Mouse (Mus musculus) embryonic fibroblast, embryonic 13.5 days (primary cell): ENCODE measurements around the gene Spg20.

Source experiments
- CTCF ChIP-seq: IDR thresholded peaks from 2 replicates; pipeline ENCODE4 v1.5.1; 2011; ENCODE audit warnings: mild to moderate bottlenecking, control low read depth, low read length, moderate library complexity, borderline replicate concordance; ENCODE audit not compliant: insufficient read depth
- POLR2A ChIP-seq: IDR thresholded peaks from 2 replicates; pipeline ENCODE4 v1.6.1; 2011; ENCODE audit warnings: low read depth, mild to moderate bottlenecking, control low read depth, low read length, moderate library complexity

DNA sequence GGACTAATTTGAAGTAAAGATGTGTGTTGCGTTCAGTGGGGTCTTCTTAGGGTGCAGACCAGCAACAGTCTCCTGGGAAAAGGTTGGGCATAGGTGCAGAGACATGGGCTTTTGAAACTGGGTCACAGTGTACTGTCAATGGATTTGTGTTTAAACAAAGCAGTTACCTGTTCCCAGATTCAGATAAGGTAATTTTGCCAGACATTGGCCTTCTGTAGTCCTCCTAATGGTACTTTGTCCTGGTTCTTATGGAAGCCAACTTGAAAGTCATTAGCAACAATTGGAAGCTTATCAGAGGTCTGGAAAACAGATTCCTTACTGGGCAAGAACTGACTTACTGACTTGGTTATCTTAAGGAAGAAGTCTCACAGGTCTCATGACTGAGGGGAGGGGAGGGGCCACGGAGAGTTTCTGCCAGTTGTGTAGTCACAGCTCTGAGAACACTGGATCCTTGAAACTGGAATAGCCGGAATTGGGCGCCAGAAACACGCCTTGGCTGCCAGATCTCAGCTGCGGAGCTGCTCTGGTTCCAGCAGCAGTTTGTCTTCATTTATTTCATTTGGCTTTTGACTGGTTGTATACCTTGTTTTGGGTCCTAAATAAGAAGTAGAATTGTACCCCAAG is 7.5 kb downstream of the Spg20 start:
- TF ChIP-seq POLR2A (no peak), CTCF (no peak)
